Mouse (Mus musculus) limb, embryonic 11.5 days (tissue): ENCODE measurements around the gene Crbn. TPM values are rescaled to one million over a fixed set of nuclear protein-coding genes. Genes with fewer than 3 reads are reported as not detected.

Source experiments
- ATAC-seq: fragments of 200-750 bp; cut with Nextera tagmentation; 2 replicates; pipeline ENCODE4 v1.8.0; 2017; ENCODE audit warnings: low read depth; ENCODE audit not compliant: insufficient number of reproducible peaks, low FRiP score, low TSS enrichment
- DNase-seq: peaks from one replicate; pipeline ENCODE4 v3.0.0-alpha.2; 2015; ENCODE audit warnings: low spot score
- H3K27ac ChIP-seq: fragments of 300-500 bp; sonication (generic); replicated peaks from 2 replicates; pipeline ENCODE4 v1.5.1; 2014; ENCODE audit warnings: low read depth, mild to moderate bottlenecking, low read length
- H3K27me3 ChIP-seq: fragments of 300-500 bp; sonication (generic); 2 replicates; pipeline ENCODE4 v1.6.1; 2014; ENCODE audit warnings: mild to moderate bottlenecking, low read length, mixed read lengths; ENCODE audit not compliant: control insufficient read depth, insufficient read depth
- H3K36me3 ChIP-seq: fragments of 300-500 bp; sonication (generic); 2 replicates; pipeline ENCODE4 v1.6.1; 2014; ENCODE audit warnings: mild to moderate bottlenecking, low read length, moderate library complexity, mixed read lengths; ENCODE audit not compliant: control insufficient read depth, insufficient read depth
- H3K4me1 ChIP-seq: fragments of 300-500 bp; sonication (generic); 2 replicates; pipeline ENCODE4 v1.6.1; 2014; ENCODE audit warnings: low read length, mixed read lengths; ENCODE audit not compliant: control insufficient read depth, insufficient read depth
- H3K4me2 ChIP-seq: fragments of 300-500 bp; sonication (generic); 2 replicates; pipeline ENCODE4 v1.6.1; 2014; ENCODE audit warnings: low read depth, mild to moderate bottlenecking, moderate library complexity; ENCODE audit not compliant: severe bottlenecking
- H3K4me3 ChIP-seq: fragments of 300-500 bp; sonication (generic); 2 replicates; pipeline ENCODE4 v1.5.1; 2014; ENCODE audit warnings: low read depth, low read length
- H3K9ac ChIP-seq: fragments of 300-500 bp; sonication (generic); 2 replicates; pipeline ENCODE4 v1.6.1; 2014; ENCODE audit warnings: mild to moderate bottlenecking, low read length
- H3K9me3 ChIP-seq: fragments of 300-500 bp; sonication (generic); 2 replicates; pipeline ENCODE4 v1.6.1; 2016; ENCODE audit warnings: low read length; ENCODE audit not compliant: control insufficient read depth
- WGBS: fragments of 180-500 bp; shearing (Covaris S2); extraction: QIAGEN DNeasy Blood & Tissue Kit; methylation state at CpG from one replicate; pipeline ENCODE4 v1.1.7; 2014; 5-methylcytosine and 5-hydroxymethylcytosine counted together
- polyA plus RNA-seq: library from polyadenylated mRNA; unstranded; fragments of >200 nt; fragmentation: Nextera tagmentation; extraction: Ambion mirVana; gene quantifications from 2 replicates; pipeline ENCODE4 v1.2.1, GENCODE M21; 2014

The Crbn gene
- polyA plus RNA-seq, 1 experiment from 2014 or later: 47.3 TPM

- no peaks in the 10 kb centered on the region for H3K4me1 ChIP-seq
- H3K27me3 ChIP-seq: no peaks in the 10 kb centered on the region
- 92% methylated on average over 3 of the region's 3 CpGs for WGBS
- no peak overlapping the region for H3K4me3 ChIP-seq
- no peaks in the 10 kb centered on the region for H3K9me3 ChIP-seq
- H3K9ac ChIP-seq: no peak overlapping the region
- ATAC-seq: no peak
- no peak for DNase-seq
- H3K36me3 ChIP-seq: no peaks in the 10 kb centered on the region
- no peak overlapping the region for H3K4me2 ChIP-seq
- no peak overlapping the region for H3K27ac ChIP-seq
Observed at GRCm38 (mm10) chr6:106760473-106761218, 39.2 kb downstream of the Crbn start.

- DNase-seq: no peak
- no peaks in the 10 kb centered on the region for H3K27me3 ChIP-seq
- no peaks in the 10 kb centered on the region for H3K36me3 ChIP-seq
- no peaks in the 10 kb centered on the region for H3K9me3 ChIP-seq
- no peak overlapping the region for H3K27ac ChIP-seq
- H3K9ac ChIP-seq: no peak overlapping the region
- H3K4me1 ChIP-seq: no peaks in the 10 kb centered on the region
- no peak for ATAC-seq
- H3K4me3 ChIP-seq: no peak overlapping the region
- 85% methylated on average over 3 of the region's 3 CpGs for WGBS
- H3K4me2 ChIP-seq: no peak overlapping the region
Observed at GRCm38 (mm10) chr6:106758299-106758698, 41.6 kb downstream of the Crbn start.

GRCm38 (mm10) chr6:106750291-106750690 lies 49.6 kb downstream of the Crbn start:
- H3K27me3 ChIP-seq: no peaks in the 10 kb centered on the region
- no peak overlapping the region for H3K27ac ChIP-seq
- no peak overlapping the region for H3K4me2 ChIP-seq
- ATAC-seq: no peak
- WGBS: 88% methylated on average over 7 of the region's 7 CpGs
- no peaks in the 10 kb centered on the region for H3K9me3 ChIP-seq
- no peaks in the 10 kb centered on the region for H3K36me3 ChIP-seq
- no peak for DNase-seq
- H3K4me3 ChIP-seq: no peak overlapping the region
- no peaks in the 10 kb centered on the region for H3K4me1 ChIP-seq
- H3K9ac ChIP-seq: no peak overlapping the region

- Histone ChIP-seq H3K4me1 (no peaks in the 10 kb centered on the region), H3K4me3 (no peak within 1 kb of the TSS), H3K4me2 (no peak within 1 kb of the TSS), H3K9ac (no peak within 1 kb of the TSS), H3K27me3 (no peaks in the 10 kb centered on the region), H3K27ac (no peak within 1 kb of the TSS), H3K9me3 (no peaks in the 10 kb centered on the region), H3K36me3 (no peaks in the 10 kb centered on the region)
- DNase-seq (no peak), ATAC-seq (no peak)
- WGBS: 77% methylated on average over 6 of the region's 6 CpGs
Observed at GRCm38 (mm10) chr6:106748887-106749388, 50.9 kb downstream of the Crbn start, which contains the start of gene Il5ra. Gene Il5ra, minus strand, starts transcription at chr6:106749037.

GRCm38 (mm10) chr6:106747804-106748203 lies 52.1 kb downstream of the Crbn start:
- Histone ChIP-seq H3K9me3 (no peaks in the 10 kb centered on the region), H3K36me3 (no peaks in the 10 kb centered on the region), H3K27me3 (no peaks in the 10 kb centered on the region), H3K4me1 (no peaks in the 10 kb centered on the region), H3K27ac (no peak overlapping the region), H3K4me2 (no peak overlapping the region), H3K4me3 (no peak overlapping the region), H3K9ac (no peak overlapping the region)
- 84% methylated on average over 3 of the region's 3 CpGs for WGBS
- ATAC-seq (no peak), DNase-seq (no peak)

- Histone ChIP-seq H3K4me3 (no peak overlapping the region), H3K27me3 (no peaks in the 10 kb centered on the region), H3K4me2 (no peak overlapping the region), H3K27ac (no peak overlapping the region), H3K9me3 (no peaks in the 10 kb centered on the region), H3K9ac (no peak overlapping the region), H3K4me1 (no peaks in the 10 kb centered on the region), H3K36me3 (no peaks in the 10 kb centered on the region)
- 91% methylated on average over 5 of the region's 5 CpGs for WGBS
- DNase-seq (no peak), ATAC-seq (no peak)
Observed at GRCm38 (mm10) chr6:106747251-106747650, 52.6 kb downstream of the Crbn start.

- DNase-seq (no peak), ATAC-seq (no peak)
- no peak overlapping the region for H3K4me3 ChIP-seq
- H3K4me1 ChIP-seq: no peaks in the 10 kb centered on the region
- H3K36me3 ChIP-seq: no peaks in the 10 kb centered on the region
- 46% methylated on average over 7 of the region's 7 CpGs for WGBS
- H3K27me3 ChIP-seq: no peaks in the 10 kb centered on the region
- H3K4me2 ChIP-seq: no peak overlapping the region
- no peaks in the 10 kb centered on the region for H3K9me3 ChIP-seq
- no peak overlapping the region for H3K9ac ChIP-seq
- H3K27ac ChIP-seq: no peak overlapping the region
Observed at GRCm38 (mm10) chr6:106745673-106746394, 54.0 kb downstream of the Crbn start.

GRCm38 (mm10) chr6:106743556-106744233 lies 56.2 kb downstream of the Crbn start:
- WGBS: 80% methylated on average over 7 of the region's 7 CpGs
- Histone ChIP-seq H3K36me3 (no peaks in the 10 kb centered on the region), H3K9me3 (no peaks in the 10 kb centered on the region), H3K27ac (no peak overlapping the region), H3K4me1 (no peaks in the 10 kb centered on the region), H3K27me3 (no peaks in the 10 kb centered on the region), H3K4me3 (no peak overlapping the region), H3K9ac (no peak overlapping the region), H3K4me2 (no peak overlapping the region)
- ATAC-seq (no peak), DNase-seq (no peak)
